Mouse (Mus musculus): ENCODE data around the gene Atf7ip.
"Not testable (repeated sequence)": the region's sequence is repeated elsewhere in the genome, so short reads cannot be mapped to it uniquely, and the experiment has no call there.

Gene Atf7ip

DNA sequence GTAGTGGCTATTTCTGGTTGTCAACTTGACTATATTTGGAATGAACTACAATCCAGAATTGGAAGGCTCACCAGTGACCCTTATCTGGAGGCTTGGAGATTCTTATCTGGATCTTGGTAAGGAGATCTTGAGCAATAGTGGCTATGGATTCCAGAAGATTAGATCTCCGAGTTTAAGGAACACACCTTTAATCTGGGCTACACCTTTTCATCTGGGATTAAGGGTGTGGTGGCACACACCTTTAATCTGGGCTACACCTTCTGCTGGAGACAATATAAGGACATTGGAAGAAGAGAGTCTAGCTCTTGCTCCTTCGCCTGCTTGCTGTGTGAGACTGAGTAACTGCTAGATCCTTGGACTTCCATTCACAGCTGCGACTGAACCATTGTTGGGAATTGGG is at the start of gene Atf7ip:
Gene Atf7ip, plus strand, starts transcription at position 301 of the 400 bp plus-strand sequence.
- H3K4me3 ChIP-seq (replicated peaks; ENCODE audit: low read length); H3K9me3 ChIP-seq (ENCODE audit: low read length); H3K4me1 ChIP-seq (replicated peaks; ENCODE audit: low read depth, low read length); H3K27me3 ChIP-seq (ENCODE audit: insufficient read depth, low read length); H3K36me3 ChIP-seq (ENCODE audit: insufficient read depth, low read length): not testable (repeated sequence)

DNA sequence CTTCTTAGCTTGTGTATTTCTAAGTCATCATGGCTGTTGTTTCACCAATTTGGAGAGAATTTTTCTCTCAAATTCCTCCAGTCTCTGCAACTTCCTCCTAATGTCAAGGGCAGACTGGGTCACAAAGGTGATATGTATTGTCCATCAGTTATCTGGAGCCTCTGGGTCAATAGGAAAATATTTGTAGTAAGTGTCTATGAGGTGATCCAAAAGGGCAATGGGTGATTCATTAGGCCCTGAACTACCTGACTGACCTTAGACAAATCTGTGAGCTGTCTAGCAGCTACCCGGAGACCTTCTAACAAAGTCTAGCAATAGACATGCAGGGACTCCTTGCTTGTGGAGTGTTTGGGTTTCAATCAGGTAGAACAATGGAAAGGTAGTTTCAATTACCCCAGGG is 49.7 kb upstream of the Atf7ip start:
- H3K27me3 ChIP-seq (ENCODE audit: insufficient read depth, low read length): no peaks in the 10 kb centered on the region
- H3K4me1 ChIP-seq (replicated peaks; ENCODE audit: low read depth, low read length): peaks cover 5% of the 10 kb centered on the region
- no peak for TF ChIP-seq POU5F1 (IDR thresholded peaks at IDR 0.05; ENCODE audit: borderline replicate concordance, low read length)
- no peak for TF ChIP-seq CTCF (conservative IDR thresholded peaks at IDR 0.05; ENCODE audit: low read length)
- TF ChIP-seq NANOG (IDR thresholded peaks at IDR 0.05; ENCODE audit: borderline replicate concordance, low read length): no peak
- no peak overlapping the region for H3K4me3 ChIP-seq (replicated peaks; ENCODE audit: low read length)
- H3K36me3 ChIP-seq (ENCODE audit: insufficient read depth, low read length): no peaks in the 10 kb centered on the region
- H3K9me3 ChIP-seq (ENCODE audit: low read length): peaks cover 46% of the 10 kb centered on the region

DNA sequence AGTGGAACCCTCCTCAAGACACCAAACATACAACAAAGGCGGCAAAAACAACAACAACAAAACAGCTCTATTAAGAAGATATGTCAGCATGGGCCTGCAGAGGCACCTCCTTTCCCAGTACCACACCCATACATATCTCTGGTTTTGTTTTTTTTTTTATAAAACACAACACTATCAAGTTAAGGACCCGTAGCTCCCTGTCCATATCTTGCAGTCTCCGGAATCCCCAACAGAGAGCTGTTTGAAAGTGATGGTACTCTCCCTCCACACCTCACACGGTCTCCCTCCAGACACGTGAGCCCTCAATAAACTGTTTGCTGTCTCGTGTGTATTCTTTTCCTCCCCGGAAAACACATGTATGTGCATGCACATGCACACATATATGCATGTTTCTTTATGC is 46.8 kb upstream of the Atf7ip start:
- Histone ChIP-seq H3K4me3 (replicated peaks; ENCODE audit: low read length) (no peak overlapping the region), H3K4me1 (replicated peaks; ENCODE audit: low read depth, low read length) (peaks cover 29% of the 10 kb centered on the region), H3K36me3 (ENCODE audit: insufficient read depth, low read length) (no peaks in the 10 kb centered on the region), H3K27me3 (ENCODE audit: insufficient read depth, low read length) (no peaks in the 10 kb centered on the region), H3K9me3 (ENCODE audit: low read length) (peaks cover 20% of the 10 kb centered on the region)
- no peak for TF ChIP-seq POU5F1 (IDR thresholded peaks at IDR 0.05; ENCODE audit: borderline replicate concordance, low read length)
- no peak for TF ChIP-seq CTCF (conservative IDR thresholded peaks at IDR 0.05; ENCODE audit: low read length)
- no peak for TF ChIP-seq NANOG (IDR thresholded peaks at IDR 0.05; ENCODE audit: borderline replicate concordance, low read length)

GRCm38 (mm10) chr6:136463491-136463890 is 42.5 kb upstream of the Atf7ip start:
- H3K9me3 ChIP-seq (ENCODE audit: low read length): peaks cover 34% of the 10 kb centered on the region
- no peak for TF ChIP-seq CTCF (conservative IDR thresholded peaks at IDR 0.05; ENCODE audit: low read length)
- no peak for TF ChIP-seq NANOG (IDR thresholded peaks at IDR 0.05; ENCODE audit: borderline replicate concordance, low read length)
- no peak for TF ChIP-seq POU5F1 (IDR thresholded peaks at IDR 0.05; ENCODE audit: borderline replicate concordance, low read length)
- H3K27me3 ChIP-seq (ENCODE audit: insufficient read depth, low read length): no peaks in the 10 kb centered on the region
- peaks cover 16% of the 10 kb centered on the region for H3K36me3 ChIP-seq (ENCODE audit: insufficient read depth, low read length)
- H3K4me3 ChIP-seq (replicated peaks; ENCODE audit: low read length): peak overlapping the region; percentile 46; the same call in 1 of the 2 replicates
- H3K4me1 ChIP-seq (replicated peaks; ENCODE audit: low read depth, low read length): peaks cover 58% of the 10 kb centered on the region

GRCm38 (mm10) chr6:136464121-136464621 is 41.8 kb upstream of the Atf7ip start:
- no peaks in the 10 kb centered on the region for H3K27me3 ChIP-seq (ENCODE audit: insufficient read depth, low read length)
- H3K4me3 ChIP-seq (replicated peaks; ENCODE audit: low read length): peak overlapping the region; percentile 46
- no peak for TF ChIP-seq POU5F1 (IDR thresholded peaks at IDR 0.05; ENCODE audit: borderline replicate concordance, low read length)
- no peak for TF ChIP-seq NANOG (IDR thresholded peaks at IDR 0.05; ENCODE audit: borderline replicate concordance, low read length)
- peaks cover 63% of the 10 kb centered on the region for H3K4me1 ChIP-seq (replicated peaks; ENCODE audit: low read depth, low read length)
- H3K36me3 ChIP-seq (ENCODE audit: insufficient read depth, low read length): peaks cover 16% of the 10 kb centered on the region
- peaks cover 41% of the 10 kb centered on the region for H3K9me3 ChIP-seq (ENCODE audit: low read length)

DNA sequence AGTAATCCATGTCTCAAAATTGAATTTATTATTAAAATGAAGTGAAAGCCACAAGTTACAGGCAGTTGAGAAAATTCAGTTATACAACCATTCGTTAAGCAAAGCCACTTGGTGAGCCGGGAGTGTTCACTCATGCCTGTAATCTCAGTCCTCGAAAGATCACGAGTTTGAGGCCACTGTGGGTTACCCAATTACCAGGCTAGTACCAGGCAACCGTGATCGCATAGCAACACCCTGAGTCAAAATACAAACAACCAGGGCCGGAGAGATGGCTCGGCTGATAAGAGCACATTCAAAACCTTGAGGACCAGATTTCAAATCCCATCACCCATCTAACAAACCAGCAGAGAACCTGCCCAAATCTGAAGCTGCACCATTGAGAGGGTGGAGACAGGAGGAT is 40.9 kb upstream of the Atf7ip start:
- Histone ChIP-seq H3K36me3 (ENCODE audit: insufficient read depth, low read length) (peaks cover 16% of the 10 kb centered on the region), H3K4me1 (replicated peaks; ENCODE audit: low read depth, low read length) (peaks cover 66% of the 10 kb centered on the region), H3K27me3 (ENCODE audit: insufficient read depth, low read length) (no peaks in the 10 kb centered on the region), H3K4me3 (replicated peaks; ENCODE audit: low read length) (no peak overlapping the region), H3K9me3 (ENCODE audit: low read length) (peaks cover 41% of the 10 kb centered on the region)
- TF ChIP-seq CTCF (conservative IDR thresholded peaks at IDR 0.05; ENCODE audit: low read length) (no peak), POU5F1 (IDR thresholded peaks at IDR 0.05; ENCODE audit: borderline replicate concordance, low read length) (no peak), NANOG (IDR thresholded peaks at IDR 0.05; ENCODE audit: borderline replicate concordance, low read length) (no peak)

DNA sequence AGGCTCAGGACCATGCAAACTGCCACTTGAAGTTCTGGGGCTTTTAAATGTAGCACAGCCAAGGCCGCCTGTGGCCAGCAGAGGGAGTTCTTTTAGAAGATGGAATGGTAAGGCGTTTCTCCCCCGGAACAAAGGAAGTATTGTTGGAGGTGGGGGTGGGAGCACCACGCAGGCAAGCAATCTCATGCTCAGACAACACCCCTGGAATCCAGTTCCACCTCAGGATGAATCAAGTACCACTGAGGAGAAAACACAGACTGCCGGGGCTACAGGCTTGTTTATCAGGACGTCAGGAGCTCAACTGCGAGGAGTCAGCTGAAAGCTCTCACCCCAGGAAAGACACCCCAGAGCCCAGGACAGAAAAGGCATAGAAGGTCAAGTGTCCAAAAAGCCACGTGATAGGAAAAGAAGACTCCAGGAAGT is 40.0 kb upstream of the Atf7ip start:
- H3K9me3 ChIP-seq (ENCODE audit: low read length): peaks cover 41% of the 10 kb centered on the region
- H3K27me3 ChIP-seq (ENCODE audit: insufficient read depth, low read length): no peaks in the 10 kb centered on the region
- TF ChIP-seq CTCF (conservative IDR thresholded peaks at IDR 0.05; ENCODE audit: low read length): peak; percentile 60
- no peak for TF ChIP-seq POU5F1 (IDR thresholded peaks at IDR 0.05; ENCODE audit: borderline replicate concordance, low read length)
- peaks cover 16% of the 10 kb centered on the region for H3K36me3 ChIP-seq (ENCODE audit: insufficient read depth, low read length)
- peaks cover 64% of the 10 kb centered on the region for H3K4me1 ChIP-seq (replicated peaks; ENCODE audit: low read depth, low read length)
- no peak overlapping the region for H3K4me3 ChIP-seq (replicated peaks; ENCODE audit: low read length)

- TF ChIP-seq POU5F1 (IDR thresholded peaks at IDR 0.05; ENCODE audit: borderline replicate concordance, low read length) (no peak), CTCF (conservative IDR thresholded peaks at IDR 0.05; ENCODE audit: low read length) (peak; percentile 20; the same call in 1 of the 2 replicates), NANOG (IDR thresholded peaks at IDR 0.05; ENCODE audit: borderline replicate concordance, low read length) (no peak)
- Histone ChIP-seq H3K27me3 (ENCODE audit: insufficient read depth, low read length) (no peaks in the 10 kb centered on the region), H3K9me3 (ENCODE audit: low read length) (peaks cover 47% of the 10 kb centered on the region), H3K4me3 (replicated peaks; ENCODE audit: low read length) (no peak overlapping the region), H3K4me1 (replicated peaks; ENCODE audit: low read depth, low read length) (peaks cover 58% of the 10 kb centered on the region), H3K36me3 (ENCODE audit: insufficient read depth, low read length) (peaks cover 16% of the 10 kb centered on the region)
These were observed 38.8 kb upstream of the Atf7ip start for GRCm38 (mm10) chr6:136466956-136467750.

- Histone ChIP-seq H3K36me3 (ENCODE audit: insufficient read depth, low read length) (peaks cover 21% of the 10 kb centered on the region), H3K27me3 (ENCODE audit: insufficient read depth, low read length) (no peaks in the 10 kb centered on the region), H3K4me1 (replicated peaks; ENCODE audit: low read depth, low read length) (peaks cover 59% of the 10 kb centered on the region), H3K4me3 (replicated peaks; ENCODE audit: low read length) (no peak overlapping the region), H3K9me3 (ENCODE audit: low read length) (peaks cover 54% of the 10 kb centered on the region)
- TF ChIP-seq NANOG (IDR thresholded peaks at IDR 0.05; ENCODE audit: borderline replicate concordance, low read length): no peak
- no peak for TF ChIP-seq POU5F1 (IDR thresholded peaks at IDR 0.05; ENCODE audit: borderline replicate concordance, low read length)
- no peak for TF ChIP-seq CTCF (conservative IDR thresholded peaks at IDR 0.05; ENCODE audit: low read length)
These were observed 38.1 kb upstream of the Atf7ip start for GRCm38 (mm10) chr6:136467837-136468236.
